Mouse (Mus musculus) liver, embryonic 11.5 days (tissue): ENCODE measurements at regions not wholly inside any gene's neighbourhood (a gene's known extent, or its start where the extent isn't known, plus 50 kb on each side); places are given as distances from the start of the nearest gene placed in this dataset.
"Not testable (repeated sequence)": the region's sequence is repeated elsewhere in the genome, so short reads cannot be mapped to it uniquely, and the experiment has no call there.

Experiments used
- ATAC-seq: fragments of 200-750 bp; cut with Nextera tagmentation; replicated peaks from 2 replicates; pipeline ENCODE4 v1.8.0; 2017; ENCODE audit warnings: moderate number of reproducible peaks, mild to moderate bottlenecking, moderate TSS enrichment, moderate library complexity; ENCODE audit not compliant: low FRiP score
- DNase-seq: peaks from one replicate; pipeline ENCODE4 v3.0.0-alpha.2; 2017; ENCODE audit warnings: low spot score
- H3K27ac ChIP-seq: fragments of 300-500 bp; sonication (generic); 2 replicates; pipeline ENCODE4 v1.5.1; 2014; ENCODE audit warnings: mild to moderate bottlenecking, low read depth, low read length, control low read depth
- H3K27me3 ChIP-seq: fragments of 300-500 bp; sonication (generic); replicated peaks from 2 replicates; pipeline ENCODE4 v1.6.1; 2014; ENCODE audit warnings: low read length, mixed read lengths; ENCODE audit not compliant: control insufficient read depth, insufficient read depth
- H3K36me3 ChIP-seq: fragments of 300-500 bp; sonication (generic); 2 replicates; pipeline ENCODE4 v1.6.1; 2014; ENCODE audit warnings: mild to moderate bottlenecking, low read length, moderate library complexity, mixed read lengths; ENCODE audit not compliant: control insufficient read depth, insufficient read depth
- H3K4me1 ChIP-seq: fragments of 300-500 bp; sonication (generic); replicated peaks from 2 replicates; pipeline ENCODE4 v1.6.1; 2014; ENCODE audit warnings: low read length, mixed read lengths; ENCODE audit not compliant: control insufficient read depth, insufficient read depth
- H3K4me2 ChIP-seq: fragments of 300-500 bp; sonication (generic); 2 replicates; pipeline ENCODE4 v1.6.1; 2014; ENCODE audit warnings: mild to moderate bottlenecking, control low read depth, moderate library complexity
- H3K4me3 ChIP-seq: fragments of 300-500 bp; sonication (generic); 2 replicates; pipeline ENCODE4 v1.5.1; 2014; ENCODE audit warnings: low read depth, low read length, control low read depth
- H3K9ac ChIP-seq: fragments of 300-500 bp; sonication (generic); 2 replicates; pipeline ENCODE4 v1.6.1; 2014; ENCODE audit warnings: low read depth, low read length, control low read depth
- H3K9me3 ChIP-seq: fragments of 300-500 bp; sonication (generic); 2 replicates; pipeline ENCODE4 v1.6.1; 2016; ENCODE audit warnings: low read length, inconsistent platforms, mixed read lengths; ENCODE audit not compliant: control insufficient read depth
- WGBS: fragments of 180-500 bp; shearing (Covaris S2); extraction: QIAGEN DNeasy Blood & Tissue Kit; methylation state at CpG from one replicate; pipeline ENCODE4 v1.1.7; 2014; 5-methylcytosine and 5-hydroxymethylcytosine counted together

DNA sequence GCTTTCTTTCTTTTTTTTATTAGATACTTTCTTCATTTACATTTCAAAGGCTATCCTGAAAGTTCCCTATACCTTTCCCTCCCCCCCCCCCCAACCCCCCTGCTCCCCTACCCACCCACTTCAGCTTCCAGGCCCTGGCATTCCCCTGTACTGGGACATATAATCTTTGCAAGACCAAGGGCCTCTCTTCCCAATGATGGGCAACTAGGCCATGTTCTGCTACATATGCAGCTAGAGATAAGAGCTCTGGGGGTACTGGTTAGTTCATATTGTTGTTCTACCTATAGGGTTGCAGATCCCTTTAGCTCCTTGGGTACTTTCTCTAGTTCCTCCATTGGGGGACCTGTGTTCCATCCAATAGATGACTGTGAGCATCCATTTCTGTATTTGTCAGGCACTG is 55.6 kb upstream of the Slc1a3 start:
- not testable (repeated sequence) for H3K36me3 ChIP-seq, H3K27me3 ChIP-seq, DNase-seq, H3K9me3 ChIP-seq, ATAC-seq, H3K27ac ChIP-seq, H3K4me2 ChIP-seq, H3K4me3 ChIP-seq, H3K9ac ChIP-seq
- H3K4me1 ChIP-seq: peaks cover 22% of the 10 kb centered on the region

GRCm38 (mm10) chr15:8761741-8762271 is 51.2 kb upstream of the Slc1a3 start:
- peak; percentile 89 for ATAC-seq
- H3K27ac ChIP-seq: peak overlapping the region; percentile 80
- peak overlapping the region; percentile 62 for H3K4me2 ChIP-seq
- H3K27me3 ChIP-seq: no peaks in the 10 kb centered on the region
- peaks cover 21% of the 10 kb centered on the region for H3K4me1 ChIP-seq
- H3K4me3 ChIP-seq: no peak overlapping the region
- DNase-seq: peak; percentile 41
- H3K36me3 ChIP-seq: no peaks in the 10 kb centered on the region
- no peaks in the 10 kb centered on the region for H3K9me3 ChIP-seq
- peak overlapping the region; percentile 35; the same call in 1 of the 2 replicates for H3K9ac ChIP-seq
- WGBS: 9% methylated on average over 9 of the region's 9 CpGs

GRCm38 (mm10) chr15:8761132-8761531 is 50.6 kb upstream of the Slc1a3 start:
- Histone ChIP-seq H3K27me3 (no peaks in the 10 kb centered on the region), H3K9ac (no peak overlapping the region), H3K4me1 (peaks cover 21% of the 10 kb centered on the region), H3K4me3 (no peak overlapping the region), H3K36me3 (no peaks in the 10 kb centered on the region), H3K27ac (peak overlapping the region; percentile 80), H3K9me3 (no peaks in the 10 kb centered on the region), H3K4me2 (peak overlapping the region; percentile 62)
- DNase-seq (no peak), ATAC-seq (peak; percentile 95)
- WGBS: 41% methylated on average over 5 of the region's 5 CpGs
